Mouse (Mus musculus): ENCODE results near the gene Tspo. TPM values are rescaled to one million over a fixed set of nuclear protein-coding genes. Genes with fewer than 3 reads are reported as not detected.

Tspo gene
- polyA plus RNA-seq, 1 experiment from 2014 or later, result 112 TPM

DNA sequence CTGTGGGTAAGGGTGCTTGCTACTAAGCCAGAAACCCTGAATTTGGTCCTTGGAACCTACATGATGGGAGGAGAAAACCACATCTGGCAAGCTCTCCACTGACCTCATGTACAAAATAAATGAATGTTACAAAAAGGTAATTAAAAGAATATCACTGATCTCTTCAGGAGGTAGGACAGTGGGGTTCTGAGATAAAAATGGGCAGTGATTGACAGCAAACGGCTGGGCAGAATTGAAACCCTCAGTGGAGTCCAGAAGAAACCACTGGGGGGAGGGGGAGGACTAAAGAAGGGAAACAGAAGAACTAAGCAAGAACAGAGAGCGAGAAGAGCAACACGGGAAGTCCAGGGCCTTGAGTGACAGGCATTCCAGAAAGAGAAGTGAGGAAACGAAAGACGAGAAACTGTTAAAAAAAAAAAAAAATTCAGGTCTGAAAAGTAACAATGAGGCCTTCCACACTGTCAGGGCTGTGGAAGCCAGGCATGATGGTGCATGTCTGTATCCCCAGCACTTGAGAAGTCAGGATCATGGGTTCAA, 2.4 kb upstream of the Tspo start:
- no peaks in the 10 kb centered on the region for H3K27me3 ChIP-seq (ENCODE audit: control insufficient read depth, insufficient read depth, low read depth, low read length)
- H3K9ac ChIP-seq (ENCODE audit: low read length), result no peak overlapping the region
- no peaks in the 10 kb centered on the region for H3K9me3 ChIP-seq (ENCODE audit: control insufficient read depth, low read length)
- no peaks in the 10 kb centered on the region for H3K36me3 ChIP-seq (ENCODE audit: control insufficient read depth, insufficient read depth, low read length)
- WGBS, result 51% methylated on average over 5 of the region's 5 CpGs
- ATAC-seq (ENCODE audit: low read depth), result no peak
- no peak overlapping the region for H3K4me3 ChIP-seq (ENCODE audit: low read length)
- H3K27ac ChIP-seq (ENCODE audit: low read length), result no peak overlapping the region
- H3K4me2 ChIP-seq (ENCODE audit: low read depth, low read length), result no peak overlapping the region
- H3K4me1 ChIP-seq (replicated peaks; ENCODE audit: control insufficient read depth, insufficient read depth, low read length), result peaks cover 14% of the 10 kb centered on the region

DNA sequence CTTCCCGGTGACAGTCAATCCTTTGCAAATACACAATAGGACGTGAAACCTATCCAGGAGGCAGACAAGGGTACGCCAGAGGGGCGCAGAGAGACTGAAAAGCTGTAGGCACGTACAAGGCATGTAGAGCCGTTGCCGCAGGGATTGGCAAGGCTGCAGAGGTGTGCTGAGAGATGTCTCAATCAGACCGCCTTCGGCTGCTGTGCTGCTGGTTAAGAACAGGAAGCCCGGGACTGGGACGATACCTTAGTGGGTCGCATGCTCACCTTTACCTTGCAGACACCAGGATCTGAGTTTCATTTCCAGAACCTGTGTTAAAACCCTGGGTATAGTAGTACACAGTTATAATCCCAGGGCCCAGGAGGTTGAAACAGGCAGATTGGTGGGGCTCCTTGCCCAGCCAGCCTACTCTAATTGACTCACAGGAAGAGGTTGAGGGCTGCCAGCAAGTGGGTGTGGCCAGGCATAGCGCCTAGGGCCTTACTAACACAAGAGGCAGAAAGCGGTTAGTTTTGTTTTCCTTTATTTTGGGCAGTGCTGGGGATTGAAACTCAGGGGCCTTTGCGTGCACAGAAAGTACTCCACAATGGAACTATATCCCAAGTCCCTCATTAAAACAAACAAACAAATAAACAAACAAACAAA, 644 bp upstream of the Tspo start:
- peak overlapping the region; percentile 68 for H3K4me3 ChIP-seq (ENCODE audit: low read length)
- peak; percentile 84 for ATAC-seq (ENCODE audit: low read depth)
- peaks cover 14% of the 10 kb centered on the region for H3K4me1 ChIP-seq (replicated peaks; ENCODE audit: control insufficient read depth, insufficient read depth, low read length)
- peak overlapping the region; percentile 72 for H3K27ac ChIP-seq (ENCODE audit: low read length)
- H3K36me3 ChIP-seq (ENCODE audit: control insufficient read depth, insufficient read depth, low read length), result no peaks in the 10 kb centered on the region
- H3K4me2 ChIP-seq (ENCODE audit: low read depth, low read length), result peak overlapping the region; percentile 89
- H3K9ac ChIP-seq (ENCODE audit: low read length), result peak overlapping the region; percentile 80
- H3K27me3 ChIP-seq (ENCODE audit: control insufficient read depth, insufficient read depth, low read depth, low read length), result no peaks in the 10 kb centered on the region
- WGBS, result 29% methylated on average over 15 of the region's 15 CpGs
- no peaks in the 10 kb centered on the region for H3K9me3 ChIP-seq (ENCODE audit: control insufficient read depth, low read length)

GRCm38 (mm10) chr15:83563857-83564651, 662 bp downstream of the Tspo start:
- H3K27me3 ChIP-seq (ENCODE audit: control insufficient read depth, insufficient read depth, low read depth, low read length), result no peaks in the 10 kb centered on the region
- peak overlapping the region; percentile 68 for H3K4me3 ChIP-seq (ENCODE audit: low read length)
- H3K4me2 ChIP-seq (ENCODE audit: low read depth, low read length), result peak overlapping the region; percentile 89
- H3K27ac ChIP-seq (ENCODE audit: low read length), result peak overlapping the region; percentile 72
- ATAC-seq (ENCODE audit: low read depth), result peak; percentile 49
- no peaks in the 10 kb centered on the region for H3K9me3 ChIP-seq (ENCODE audit: control insufficient read depth, low read length)
- 2% methylated on average over 27 of the region's 27 CpGs for WGBS
- H3K36me3 ChIP-seq (ENCODE audit: control insufficient read depth, insufficient read depth, low read length), result no peaks in the 10 kb centered on the region
- peak overlapping the region; percentile 80 for H3K9ac ChIP-seq (ENCODE audit: low read length)
- H3K4me1 ChIP-seq (replicated peaks; ENCODE audit: control insufficient read depth, insufficient read depth, low read length), result peaks cover 14% of the 10 kb centered on the region

DNA sequence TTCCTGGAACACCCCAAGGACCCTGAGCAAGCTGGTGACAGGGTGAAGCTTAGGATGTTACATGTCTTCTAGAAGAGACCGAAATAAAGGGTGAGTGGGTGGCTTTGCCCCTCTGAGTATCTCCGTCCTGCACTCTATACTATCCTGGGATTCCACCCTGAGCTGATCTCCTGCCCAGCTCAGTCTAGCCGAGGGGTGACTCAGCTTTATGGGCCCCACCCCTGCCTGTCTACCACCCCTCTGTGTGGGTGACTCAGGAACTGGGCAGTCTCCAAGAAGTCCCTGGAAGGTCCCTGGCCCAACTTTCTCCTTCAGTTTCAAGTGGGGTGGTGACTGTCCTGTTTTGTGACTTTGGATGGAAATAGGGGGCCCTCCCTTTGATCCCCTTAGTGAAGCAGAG, 2.0 kb downstream of the Tspo start:
- Histone ChIP-seq H3K27ac (ENCODE audit: low read length) (no peak overlapping the region), H3K4me2 (ENCODE audit: low read depth, low read length) (no peak overlapping the region), H3K27me3 (ENCODE audit: control insufficient read depth, insufficient read depth, low read depth, low read length) (no peaks in the 10 kb centered on the region), H3K9ac (ENCODE audit: low read length) (no peak overlapping the region), H3K36me3 (ENCODE audit: control insufficient read depth, insufficient read depth, low read length) (no peaks in the 10 kb centered on the region), H3K4me3 (ENCODE audit: low read length) (no peak overlapping the region), H3K4me1 (replicated peaks; ENCODE audit: control insufficient read depth, insufficient read depth, low read length) (peaks cover 14% of the 10 kb centered on the region), H3K9me3 (ENCODE audit: control insufficient read depth, low read length) (no peaks in the 10 kb centered on the region)
- 81% methylated on average over 3 of the region's 3 CpGs for WGBS
- no peak for ATAC-seq (ENCODE audit: low read depth)

DNA sequence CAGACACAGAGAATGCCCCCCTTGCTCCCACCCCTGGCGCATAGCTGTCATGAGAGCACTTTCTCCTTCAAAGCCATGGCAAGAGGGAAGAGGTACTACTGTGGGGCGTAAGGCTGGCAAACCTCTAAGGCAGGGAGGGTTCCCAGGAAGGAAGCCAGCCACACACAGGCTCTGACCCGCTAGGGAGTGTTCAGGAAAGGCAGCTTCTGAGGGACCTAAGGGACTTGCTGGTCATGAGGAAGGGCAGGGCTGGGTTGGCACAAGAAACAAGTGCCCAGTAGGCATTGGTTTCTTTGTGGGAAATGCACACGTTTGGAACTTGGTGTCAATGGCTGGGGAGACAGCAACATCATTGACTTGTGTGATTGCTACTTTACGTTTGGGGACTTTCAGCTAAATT, 2.6 kb downstream of the Tspo start:
- H3K9ac ChIP-seq (ENCODE audit: low read length), result no peak overlapping the region
- 75% methylated on average over 5 of the region's 5 CpGs for WGBS
- H3K4me2 ChIP-seq (ENCODE audit: low read depth, low read length), result no peak overlapping the region
- no peaks in the 10 kb centered on the region for H3K36me3 ChIP-seq (ENCODE audit: control insufficient read depth, insufficient read depth, low read length)
- no peaks in the 10 kb centered on the region for H3K9me3 ChIP-seq (ENCODE audit: control insufficient read depth, low read length)
- ATAC-seq (ENCODE audit: low read depth), result no peak
- no peak overlapping the region for H3K27ac ChIP-seq (ENCODE audit: low read length)
- peaks cover 14% of the 10 kb centered on the region for H3K4me1 ChIP-seq (replicated peaks; ENCODE audit: control insufficient read depth, insufficient read depth, low read length)
- H3K4me3 ChIP-seq (ENCODE audit: low read length), result no peak overlapping the region
- H3K27me3 ChIP-seq (ENCODE audit: control insufficient read depth, insufficient read depth, low read depth, low read length), result no peaks in the 10 kb centered on the region

GRCm38 (mm10) chr15:83567728-83568127, 4.3 kb downstream of the Tspo start:
- H3K4me1 ChIP-seq (replicated peaks; ENCODE audit: control insufficient read depth, insufficient read depth, low read length), result peaks cover 11% of the 10 kb centered on the region
- H3K9me3 ChIP-seq (ENCODE audit: control insufficient read depth, low read length), result no peaks in the 10 kb centered on the region
- no peaks in the 10 kb centered on the region for H3K27me3 ChIP-seq (ENCODE audit: control insufficient read depth, insufficient read depth, low read depth, low read length)
- H3K9ac ChIP-seq (ENCODE audit: low read length), result no peak overlapping the region
- no peak overlapping the region for H3K27ac ChIP-seq (ENCODE audit: low read length)
- no peak overlapping the region for H3K4me2 ChIP-seq (ENCODE audit: low read depth, low read length)
- no peak overlapping the region for H3K4me3 ChIP-seq (ENCODE audit: low read length)
- no peak for ATAC-seq (ENCODE audit: low read depth)
- no peaks in the 10 kb centered on the region for H3K36me3 ChIP-seq (ENCODE audit: control insufficient read depth, insufficient read depth, low read length)
- 85% methylated on average over 3 of the region's 3 CpGs for WGBS

GRCm38 (mm10) chr15:83568544-83568943, 5.2 kb downstream of the Tspo start:
- H3K36me3 ChIP-seq (ENCODE audit: control insufficient read depth, insufficient read depth, low read length), result no peaks in the 10 kb centered on the region
- no peaks in the 10 kb centered on the region for H3K27me3 ChIP-seq (ENCODE audit: control insufficient read depth, insufficient read depth, low read depth, low read length)
- no peaks in the 10 kb centered on the region for H3K9me3 ChIP-seq (ENCODE audit: control insufficient read depth, low read length)
- no peak overlapping the region for H3K27ac ChIP-seq (ENCODE audit: low read length)
- H3K9ac ChIP-seq (ENCODE audit: low read length), result no peak overlapping the region
- no peak overlapping the region for H3K4me2 ChIP-seq (ENCODE audit: low read depth, low read length)
- peaks cover 4% of the 10 kb centered on the region for H3K4me1 ChIP-seq (replicated peaks; ENCODE audit: control insufficient read depth, insufficient read depth, low read length)
- H3K4me3 ChIP-seq (ENCODE audit: low read length), result no peak overlapping the region
- no peak for ATAC-seq (ENCODE audit: low read depth)
- 97% methylated on average over 5 of the region's 5 CpGs for WGBS

DNA sequence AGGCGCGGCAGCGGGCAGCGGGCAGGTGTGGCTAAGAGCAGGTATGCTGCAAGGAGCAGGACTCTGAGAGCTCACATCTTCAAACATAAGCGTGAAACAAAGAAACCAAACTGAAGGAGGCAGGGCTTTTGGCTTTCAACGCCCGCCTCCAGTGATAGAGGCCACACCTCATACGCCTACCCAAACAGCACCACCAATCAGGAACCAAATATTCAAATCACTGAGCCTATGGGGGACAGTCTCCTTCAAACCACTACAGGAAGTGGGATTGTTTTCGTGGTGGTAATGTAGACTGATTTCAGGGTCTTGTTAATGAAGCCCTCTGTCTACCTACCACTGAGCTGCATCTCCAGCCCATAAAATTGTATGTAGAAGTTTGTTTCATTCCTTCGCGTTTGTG, 6.3 kb downstream of the Tspo start:
- WGBS, result 44% methylated on average over 11 of the region's 11 CpGs
- Histone ChIP-seq H3K9me3 (ENCODE audit: control insufficient read depth, low read length) (no peaks in the 10 kb centered on the region), H3K4me3 (ENCODE audit: low read length) (no peak overlapping the region), H3K27me3 (ENCODE audit: control insufficient read depth, insufficient read depth, low read depth, low read length) (no peaks in the 10 kb centered on the region), H3K27ac (ENCODE audit: low read length) (no peak overlapping the region), H3K36me3 (ENCODE audit: control insufficient read depth, insufficient read depth, low read length) (peaks cover 8% of the 10 kb centered on the region), H3K4me2 (ENCODE audit: low read depth, low read length) (no peak overlapping the region), H3K9ac (ENCODE audit: low read length) (no peak overlapping the region), H3K4me1 (replicated peaks; ENCODE audit: control insufficient read depth, insufficient read depth, low read length) (no peaks in the 10 kb centered on the region)
- ATAC-seq (ENCODE audit: low read depth), result no peak

DNA sequence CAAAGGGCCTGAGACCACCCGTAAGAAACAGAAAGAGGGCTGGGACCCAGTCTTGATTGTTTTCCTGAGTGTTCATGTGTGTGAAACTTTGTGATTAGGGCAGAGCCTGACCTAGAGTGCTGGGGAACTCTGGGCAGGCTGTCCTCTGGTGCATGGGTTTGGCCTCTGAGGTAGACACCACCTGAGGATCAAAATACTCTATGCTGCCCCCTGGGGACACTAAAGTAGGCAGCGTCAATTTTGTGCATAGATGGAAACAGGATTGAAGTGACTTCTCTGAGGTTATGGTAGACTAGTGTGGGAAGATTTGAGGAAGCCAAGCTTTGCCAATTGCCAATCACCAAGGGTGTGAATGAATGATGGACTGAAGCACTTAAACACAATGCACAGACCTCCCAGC, 7.2 kb downstream of the Tspo start:
- H3K9me3 ChIP-seq (ENCODE audit: control insufficient read depth, low read length), result no peaks in the 10 kb centered on the region
- no peaks in the 10 kb centered on the region for H3K27me3 ChIP-seq (ENCODE audit: control insufficient read depth, insufficient read depth, low read depth, low read length)
- WGBS, result 62% methylated on average over 2 of the region's 2 CpGs
- peaks cover 14% of the 10 kb centered on the region for H3K36me3 ChIP-seq (ENCODE audit: control insufficient read depth, insufficient read depth, low read length)
- H3K27ac ChIP-seq (ENCODE audit: low read length), result no peak overlapping the region
- H3K9ac ChIP-seq (ENCODE audit: low read length), result no peak overlapping the region
- H3K4me1 ChIP-seq (replicated peaks; ENCODE audit: control insufficient read depth, insufficient read depth, low read length), result no peaks in the 10 kb centered on the region
- ATAC-seq (ENCODE audit: low read depth), result no peak
- no peak overlapping the region for H3K4me2 ChIP-seq (ENCODE audit: low read depth, low read length)
- no peak overlapping the region for H3K4me3 ChIP-seq (ENCODE audit: low read length)
